Mouse (Mus musculus) C2C12 (cell line): ENCODE results near the gene Lin9. TPM values are rescaled to one million over a fixed set of nuclear protein-coding genes. Genes with fewer than 3 reads are reported as not detected.
"Not testable (repeated sequence)": the region's sequence is repeated elsewhere in the genome, so short reads cannot be mapped to it uniquely, and the experiment has no call there.

ENCODE experiments used
- H3K27me3 ChIP-seq: one replicate; pipeline ENCODE4 v1.6.1; 2011; ENCODE audit not compliant: control insufficient read depth, insufficient read depth, insufficient read length
- H3K36me3 ChIP-seq: one replicate; pipeline ENCODE4 v1.6.1; 2011; ENCODE audit not compliant: control insufficient read depth, insufficient read depth
- H3K4me3 ChIP-seq: one replicate; pipeline ENCODE4 v1.5.1; 2011; ENCODE audit warnings: mild to moderate bottlenecking, control low read depth; ENCODE audit not compliant: poor library complexity, insufficient read depth, severe bottlenecking
- H3K79me2 ChIP-seq: one replicate; pipeline ENCODE4 v1.6.1; 2011; ENCODE audit not compliant: control insufficient read depth, insufficient read depth
- H3K79me3 ChIP-seq: one replicate; pipeline ENCODE4 v1.6.1; 2011; ENCODE audit warnings: low read depth, control low read depth
- H3ac ChIP-seq: one replicate; pipeline ENCODE3; 2011; ENCODE audit warnings: low read depth; ENCODE audit not compliant: control insufficient read depth, insufficient read length
- CEBPB ChIP-seq: IDR thresholded peaks from one replicate; pipeline ENCODE4 v1.6.1; 2011; ENCODE audit warnings: low read depth, mild to moderate bottlenecking, control low read depth, moderate library complexity
- CTCF ChIP-seq: IDR thresholded peaks from one replicate; pipeline ENCODE4 v1.5.1; 2011; ENCODE audit not compliant: control insufficient read depth, insufficient read depth, insufficient read length
- FOSL1 ChIP-seq: IDR thresholded peaks from one replicate; pipeline ENCODE4 v1.8.0; 2011; ENCODE audit warnings: mild to moderate bottlenecking, low read length; ENCODE audit not compliant: poor library complexity, insufficient read depth, severe bottlenecking
- MAX ChIP-seq: IDR thresholded peaks from one replicate; pipeline ENCODE4 v1.6.1; 2011; ENCODE audit warnings: mild to moderate bottlenecking, control low read depth
- MYOD1 ChIP-seq: IDR thresholded peaks from one replicate; pipeline ENCODE4 v1.6.1; 2011; ENCODE audit warnings: low read depth; ENCODE audit not compliant: control insufficient read depth, insufficient read length
- MYOG ChIP-seq: IDR thresholded peaks from one replicate; pipeline ENCODE4 v1.6.1; 2011; ENCODE audit not compliant: control insufficient read depth, insufficient read length; ENCODE audit errors: extremely low read depth
- USF1 ChIP-seq: IDR thresholded peaks from one replicate; pipeline ENCODE4 v1.6.1; 2011; ENCODE audit warnings: low read depth, mild to moderate bottlenecking, control low read depth, moderate library complexity
- polyA plus RNA-seq: library from polyadenylated mRNA; unstranded; fragments of >200 nt; fragmentation: generic; extraction: Trizol; gene quantifications from one replicate; pipeline ENCODE4 v1.2.1, GENCODE M21; 2012; ENCODE audit warnings: missing spikeins

The Lin9 gene
- polyA plus RNA-seq, 1 experiment, result 4.5 TPM

DNA sequence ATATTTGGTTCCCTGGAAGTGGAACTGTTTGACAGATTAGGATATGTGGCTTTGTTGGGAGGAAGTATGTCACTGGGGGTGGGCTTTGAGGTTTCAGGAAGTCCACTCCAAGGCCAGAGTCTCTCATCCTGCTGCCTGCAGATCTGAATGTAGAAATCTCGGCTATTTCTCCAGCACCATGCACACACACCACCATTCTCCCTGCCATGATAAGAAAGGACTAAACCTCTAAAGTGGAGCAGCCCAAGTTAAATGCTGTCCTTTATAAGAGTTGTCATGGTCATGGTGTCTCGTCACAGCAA is 33.4 kb upstream of the Lin9 start:
- H3K79me3 ChIP-seq, result no peaks in the 10 kb centered on the region
- no peak overlapping the region for H3K4me3 ChIP-seq
- H3K36me3 ChIP-seq, result peaks cover 11% of the 10 kb centered on the region
- no peaks in the 10 kb centered on the region for H3K27me3 ChIP-seq
- TF ChIP-seq USF1 (no peak), MYOD1 (no peak), MYOG (no peak), CEBPB (no peak), MAX (no peak), FOSL1 (no peak), CTCF (no peak)
- no peaks in the 10 kb centered on the region for H3K79me2 ChIP-seq
- no peak overlapping the region for H3ac ChIP-seq

DNA sequence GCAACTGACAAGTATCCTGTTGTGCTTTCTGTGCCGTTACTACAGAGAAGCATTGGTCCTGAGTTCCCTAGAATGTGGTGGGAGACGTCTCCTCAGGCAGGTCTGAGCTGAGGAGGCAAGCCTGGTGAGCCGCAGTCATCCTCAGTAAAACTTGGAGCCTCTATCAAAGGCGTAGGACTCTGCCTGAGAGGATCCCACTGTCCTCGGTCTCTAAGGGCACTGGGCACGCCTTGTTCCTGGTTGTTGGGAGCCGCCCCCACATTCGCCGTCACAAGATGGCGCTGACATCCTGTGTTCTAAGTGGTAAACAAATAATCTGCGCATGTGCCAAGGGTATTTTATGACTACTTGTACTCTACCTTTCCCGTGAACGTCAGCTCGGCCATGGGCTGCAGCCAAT is 29.1 kb upstream of the Lin9 start:
- not testable (repeated sequence) for H3K79me2 ChIP-seq

DNA sequence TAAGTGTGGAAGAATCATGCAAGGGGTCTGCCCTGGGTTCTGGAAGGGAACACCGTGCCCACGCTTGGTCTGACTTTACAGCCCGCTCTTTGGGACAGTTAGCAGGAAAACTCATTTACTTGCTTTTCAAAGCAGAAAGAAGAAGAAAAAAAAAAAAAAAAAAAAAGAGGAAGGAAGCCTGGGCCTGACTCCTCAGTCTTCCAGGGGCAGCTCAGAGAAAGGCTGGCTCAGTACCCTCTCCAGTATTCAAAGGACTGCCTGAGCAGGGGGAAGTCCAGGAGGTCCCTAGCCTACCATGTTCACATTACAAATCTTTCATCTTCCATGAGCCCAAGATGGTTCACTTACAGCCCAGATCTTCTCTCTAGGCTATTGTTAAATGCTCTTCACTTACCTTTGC is 24.2 kb upstream of the Lin9 start:
- Histone ChIP-seq H3K79me3 (no peaks in the 10 kb centered on the region), H3K79me2 (no peaks in the 10 kb centered on the region), H3K36me3 (no peaks in the 10 kb centered on the region), H3ac (no peak overlapping the region), H3K27me3 (no peaks in the 10 kb centered on the region), H3K4me3 (no peak overlapping the region)
- no peak for TF ChIP-seq CTCF
- no peak for TF ChIP-seq MAX
- TF ChIP-seq USF1, result no peak
- TF ChIP-seq MYOG, result no peak
- TF ChIP-seq FOSL1, result no peak
- TF ChIP-seq CEBPB, result no peak
- no peak for TF ChIP-seq MYOD1

More for the DNA sequence above, 29.1 kb upstream of the Lin9 start:
- not testable (repeated sequence) for H3K27me3 ChIP-seq, H3K79me3 ChIP-seq, H3K4me3 ChIP-seq, H3K36me3 ChIP-seq, H3ac ChIP-seq

DNA sequence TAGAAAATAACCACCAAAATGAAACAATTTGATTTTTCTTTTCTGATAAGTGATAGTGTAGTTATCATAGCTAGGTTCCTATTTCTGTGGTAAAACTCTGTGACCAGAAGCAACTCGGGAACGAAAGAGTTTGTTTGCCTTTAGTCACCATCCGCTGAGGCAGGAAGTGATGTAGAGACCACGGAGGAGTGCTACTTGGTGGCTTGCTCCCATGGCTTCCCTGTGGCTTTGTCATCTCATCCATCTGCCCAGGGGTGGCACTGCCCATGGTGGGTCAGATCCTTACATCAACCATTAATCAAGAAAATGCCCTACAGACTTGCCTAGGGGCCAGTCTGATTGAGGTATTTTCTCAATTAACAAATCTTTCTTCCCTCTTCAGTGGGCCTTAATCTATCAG is 18.6 kb upstream of the Lin9 start:
- H3K27me3 ChIP-seq, result no peaks in the 10 kb centered on the region

DNA sequence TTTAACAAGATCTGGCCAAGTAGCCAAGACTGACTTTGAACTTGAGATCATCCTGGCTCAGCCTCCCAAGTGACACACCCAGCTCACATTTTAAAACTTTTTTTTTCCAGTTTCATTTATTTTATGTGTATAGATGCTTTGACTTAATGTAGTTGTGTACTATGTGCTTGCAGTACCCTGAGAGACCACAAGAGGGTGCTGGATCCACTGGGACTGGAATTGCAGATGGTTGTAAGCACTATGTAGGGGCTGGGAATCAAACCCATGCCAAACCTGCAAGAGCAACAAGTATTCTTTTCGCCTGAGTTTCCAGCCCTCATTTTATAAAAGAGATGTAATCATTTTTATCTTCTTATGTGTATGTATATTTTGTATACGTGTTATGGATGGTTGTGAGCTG is 17.0 kb upstream of the Lin9 start:
- Histone ChIP-seq H3ac (no peak overlapping the region), H3K4me3 (no peak overlapping the region), H3K36me3 (no peaks in the 10 kb centered on the region), H3K79me3 (no peaks in the 10 kb centered on the region), H3K79me2 (no peaks in the 10 kb centered on the region), H3K27me3 (no peaks in the 10 kb centered on the region)
- no peak for TF ChIP-seq CEBPB
- TF ChIP-seq MAX, result no peak
- no peak for TF ChIP-seq MYOD1
- TF ChIP-seq FOSL1, result no peak
- TF ChIP-seq CTCF, result no peak
- no peak for TF ChIP-seq MYOG
- TF ChIP-seq USF1, result no peak

More for the DNA sequence above, 18.6 kb upstream of the Lin9 start:
- Histone ChIP-seq H3K4me3 (no peak overlapping the region), H3K79me2 (no peaks in the 10 kb centered on the region), H3K36me3 (no peaks in the 10 kb centered on the region), H3ac (no peak overlapping the region), H3K79me3 (no peaks in the 10 kb centered on the region)
- no peak for TF ChIP-seq USF1
- TF ChIP-seq FOSL1, result no peak
- TF ChIP-seq MAX, result no peak
- no peak for TF ChIP-seq MYOG
- no peak for TF ChIP-seq CEBPB
- TF ChIP-seq MYOD1, result no peak
- TF ChIP-seq CTCF, result no peak

DNA sequence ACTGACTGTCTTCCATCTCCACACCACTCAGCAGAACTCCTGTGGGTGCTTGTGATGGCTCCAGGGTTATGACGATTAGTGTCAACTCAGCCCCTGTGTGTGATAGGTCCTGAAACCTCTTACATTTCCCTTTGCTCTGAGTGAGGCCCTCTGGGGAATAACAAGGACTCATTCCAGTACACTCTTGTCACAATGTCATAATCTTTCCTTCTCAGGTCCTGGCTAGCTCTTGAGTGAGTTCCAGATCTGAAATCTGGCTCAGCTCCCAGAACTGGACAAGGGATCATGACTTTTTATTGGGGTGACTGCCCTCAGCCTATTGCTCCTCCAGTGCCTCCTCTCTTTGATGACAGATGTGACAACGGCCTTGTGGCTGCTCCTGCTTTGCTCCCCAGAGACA is 14.8 kb upstream of the Lin9 start:
- no peak for TF ChIP-seq CTCF
- no peak for TF ChIP-seq MYOD1
- no peak for TF ChIP-seq MYOG
- TF ChIP-seq MAX, result no peak
- no peak for TF ChIP-seq FOSL1
- no peak for TF ChIP-seq CEBPB
- TF ChIP-seq USF1, result no peak
- Histone ChIP-seq H3K79me3 (no peaks in the 10 kb centered on the region), H3K79me2 (no peaks in the 10 kb centered on the region), H3K27me3 (no peaks in the 10 kb centered on the region), H3K4me3 (no peak overlapping the region), H3K36me3 (no peaks in the 10 kb centered on the region), H3ac (no peak overlapping the region)

DNA sequence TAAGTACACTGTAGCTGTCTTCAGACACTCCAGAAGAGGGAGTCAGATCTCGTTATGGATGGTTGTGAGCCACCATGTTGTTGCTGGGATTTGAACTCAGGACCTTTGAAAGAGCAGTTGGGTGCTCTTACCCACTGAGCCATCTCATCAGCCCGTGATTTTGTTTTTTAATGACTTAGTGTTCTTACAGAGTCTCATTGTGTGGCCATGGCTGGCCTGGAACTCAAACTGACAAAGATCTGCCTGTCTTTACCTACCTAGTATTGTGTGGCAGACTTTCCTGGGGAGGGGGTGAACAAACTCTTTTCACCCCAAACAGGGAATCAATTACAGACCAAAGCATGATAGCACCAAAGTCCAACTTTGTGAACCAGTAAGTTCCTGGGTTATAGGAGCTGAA is 3.2 kb upstream of the Lin9 start:
- not testable (repeated sequence) for H3K4me3 ChIP-seq, H3ac ChIP-seq, H3K27me3 ChIP-seq, H3K36me3 ChIP-seq
- peaks cover 28% of the 10 kb centered on the region for H3K79me2 ChIP-seq
- peaks cover 11% of the 10 kb centered on the region for H3K79me3 ChIP-seq
